Mouse (Mus musculus) frontal cortex, postnatal 36 days (tissue): ENCODE results near the gene Prg3.
A peak's percentile ranks its signal among the peaks of the same experiment; 100 is the strongest.

ENCODE experiments used
- DNase-seq, 2 experiments: peaks; one replicate each; pipeline ENCODE4 v3.0.0; 2022; ENCODE audit warnings: low spot score in 2 of 2

Prg3 gene

DNA sequence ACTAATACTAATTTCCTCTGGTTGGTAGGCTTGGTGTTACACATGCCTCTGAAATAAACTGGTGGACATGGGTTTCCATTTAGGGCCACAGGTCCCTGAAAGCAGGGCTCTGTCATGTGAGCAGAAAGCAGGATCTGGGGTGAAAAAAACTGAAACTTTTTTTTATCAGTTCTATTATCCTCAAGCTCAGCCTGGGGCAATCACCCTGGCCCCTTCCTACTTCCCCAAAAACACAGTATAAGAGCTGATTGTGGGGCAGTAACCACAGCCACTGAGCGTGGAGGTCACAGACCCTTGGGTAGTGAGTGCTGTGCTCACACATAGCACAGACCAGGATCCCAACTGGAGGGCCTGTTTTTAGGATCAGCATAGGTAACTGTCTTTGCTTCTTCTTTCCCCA is at the start of gene Prg3:
Gene Prg3 (plus strand): TSS at position 286 of the 400 bp plus-strand sequence.
- DNase-seq, result no peak

DNA sequence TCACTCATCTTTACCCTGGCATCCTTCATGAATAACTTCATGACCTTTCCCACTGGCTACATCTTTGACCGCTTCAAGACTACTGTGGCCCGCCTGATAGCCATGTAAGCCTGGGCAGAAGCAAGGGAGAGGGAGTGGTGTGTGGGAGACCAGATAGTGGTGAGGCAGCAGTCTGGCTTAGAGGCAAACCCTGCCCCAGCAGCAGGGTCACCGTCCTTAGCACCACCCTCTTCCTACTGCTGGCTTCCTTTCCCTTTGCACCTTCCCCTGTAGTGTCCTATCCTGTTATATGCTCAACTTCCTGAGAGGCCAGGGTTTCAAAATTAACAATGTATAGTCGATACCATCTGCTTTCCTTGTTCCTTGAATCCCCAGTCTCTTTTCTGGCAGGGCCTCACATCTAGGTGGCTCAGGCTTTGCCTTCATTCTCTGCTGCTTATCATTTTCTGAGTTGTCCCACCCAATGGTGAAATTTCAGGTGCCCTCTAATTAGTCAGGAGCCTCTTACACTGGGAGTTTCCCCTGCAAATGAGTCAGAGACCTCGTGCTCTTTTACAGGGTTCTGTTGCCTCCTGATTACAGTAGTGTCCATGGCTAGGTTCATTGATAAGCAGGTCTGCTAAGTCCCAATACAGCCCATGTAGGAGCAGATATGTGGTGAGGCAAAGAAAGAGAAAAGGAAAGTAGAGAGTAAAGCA is 49.6 kb upstream of the Prg3 start:
- DNase-seq, result no peak

DNA sequence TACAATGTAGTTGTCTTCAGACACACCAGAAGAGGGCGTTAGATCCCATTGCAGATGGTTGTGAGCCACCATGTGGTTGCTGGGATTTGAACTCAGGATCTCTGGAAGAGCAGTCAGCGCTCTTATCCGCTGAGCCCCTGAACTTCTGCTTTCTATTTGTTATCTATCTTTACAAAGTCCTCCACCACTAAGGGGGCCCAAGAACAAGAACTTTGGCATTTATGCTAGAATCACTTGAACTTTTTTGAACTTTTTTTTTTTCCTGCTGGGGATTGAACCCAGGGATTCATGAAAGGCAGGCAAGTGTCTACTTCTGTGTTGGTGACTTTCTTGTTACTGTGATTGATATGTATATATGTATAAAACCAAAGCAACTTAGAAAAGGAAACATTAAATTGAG is 48.7 kb upstream of the Prg3 start:
- no peak for DNase-seq

DNA sequence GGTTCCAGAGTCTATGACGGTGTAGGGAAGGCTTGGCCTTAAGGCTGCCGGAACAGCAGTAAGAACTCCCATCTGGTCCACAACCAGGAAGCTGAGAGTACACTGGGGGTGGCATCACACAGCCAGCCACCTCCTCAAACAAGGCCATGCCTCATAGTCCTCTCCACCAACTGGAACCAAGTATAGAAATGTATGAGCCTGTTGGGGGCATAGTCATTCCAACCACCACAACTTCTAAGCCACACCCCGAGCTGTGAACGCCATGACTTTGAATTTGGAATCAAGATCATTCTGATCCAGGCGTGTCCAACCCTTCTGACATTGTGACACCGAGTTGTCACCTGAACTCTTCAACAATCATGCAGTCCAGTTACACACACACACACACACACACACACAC is 48.3 kb upstream of the Prg3 start:
- no peak for DNase-seq

DNA sequence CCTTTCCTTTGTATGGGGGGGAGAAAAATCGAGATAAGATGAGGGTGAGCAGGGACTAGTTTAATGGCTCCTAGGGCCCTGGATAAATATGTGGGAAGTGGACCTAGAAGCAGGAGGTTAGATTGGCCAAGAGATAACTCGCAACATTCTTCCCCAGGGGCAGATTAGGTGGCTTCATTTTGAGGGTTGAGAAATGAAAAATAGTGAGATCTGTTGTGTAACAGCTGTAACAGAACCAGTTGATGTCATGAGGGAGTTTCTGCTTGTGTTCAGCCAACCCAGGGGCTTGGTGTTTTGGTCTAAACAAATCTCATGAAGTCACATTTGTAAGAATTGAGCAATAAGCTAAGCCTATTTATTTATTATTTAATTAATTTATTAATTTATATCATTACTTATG is 46.7 kb upstream of the Prg3 start:
- no peak for DNase-seq

DNA sequence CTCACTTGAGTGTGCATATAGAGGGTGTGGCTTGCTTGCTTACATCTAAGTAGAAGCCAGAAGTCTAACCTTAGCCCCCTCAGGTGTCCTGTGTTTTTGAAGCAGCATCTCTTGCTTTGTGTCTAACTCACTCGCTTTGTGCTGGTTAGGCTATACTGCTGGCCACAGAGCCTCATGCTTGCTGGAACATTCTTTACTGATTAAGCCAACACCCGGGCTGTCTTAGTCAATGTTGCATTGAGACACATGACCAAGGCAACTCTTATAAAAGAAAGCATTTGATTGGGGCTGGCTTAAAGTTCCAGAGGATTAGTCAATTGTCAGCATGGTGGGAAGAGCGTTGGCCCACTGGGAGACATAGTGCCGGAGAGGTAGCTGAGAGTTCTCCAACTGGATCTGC is 46.2 kb upstream of the Prg3 start:
- no peak for DNase-seq

DNA sequence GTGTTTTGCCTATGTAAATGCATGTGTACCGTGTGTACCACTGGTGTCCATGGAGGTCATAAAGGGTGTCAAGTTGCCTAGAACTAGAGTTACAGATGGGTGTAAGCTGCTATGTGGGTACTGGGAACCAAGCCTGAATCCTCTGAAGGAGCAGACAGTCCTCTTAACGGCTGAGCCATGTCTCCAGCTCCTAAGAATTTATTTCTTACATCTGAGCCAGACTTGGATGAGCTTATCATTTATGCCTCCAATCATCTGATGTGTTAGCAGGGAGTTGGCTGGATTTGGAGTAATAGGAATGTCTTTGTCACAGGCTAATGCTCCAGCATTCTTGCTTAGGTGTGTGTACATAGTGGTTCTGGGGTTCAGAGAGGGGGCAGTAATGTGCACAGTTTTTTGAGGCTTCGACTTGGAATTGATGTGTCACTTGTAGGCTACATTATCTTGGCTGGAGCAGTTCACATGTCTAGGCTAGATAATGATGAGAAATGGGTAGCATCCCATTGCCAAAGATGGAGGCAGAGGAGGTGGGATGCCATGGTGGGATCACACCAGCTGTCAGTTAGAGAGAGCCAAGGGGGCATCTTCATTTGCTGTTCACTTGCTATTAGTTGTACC is 40.8 kb upstream of the Prg3 start:
- no peak for DNase-seq

DNA sequence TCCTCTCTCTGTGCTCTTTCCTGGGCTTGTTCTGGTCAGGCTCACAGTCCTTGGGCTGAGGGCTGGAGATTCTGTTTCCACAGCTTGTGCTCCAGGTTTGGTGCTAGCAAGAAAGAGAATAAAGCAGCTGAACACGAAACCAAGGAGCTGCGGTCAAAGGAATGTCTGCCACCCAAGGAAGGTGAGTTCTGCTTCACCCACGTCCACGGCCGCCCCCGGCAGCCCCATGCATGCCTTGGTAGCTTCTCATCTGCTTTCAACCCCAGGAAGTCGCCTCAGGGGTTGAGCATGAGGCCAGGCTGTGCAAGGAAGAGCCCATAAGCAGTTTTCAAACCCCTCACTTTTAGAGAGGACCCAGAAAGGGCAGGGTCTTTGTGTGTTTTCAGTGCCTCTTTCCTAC is 39.8 kb upstream of the Prg3 start:
- DNase-seq, result no peak

DNA sequence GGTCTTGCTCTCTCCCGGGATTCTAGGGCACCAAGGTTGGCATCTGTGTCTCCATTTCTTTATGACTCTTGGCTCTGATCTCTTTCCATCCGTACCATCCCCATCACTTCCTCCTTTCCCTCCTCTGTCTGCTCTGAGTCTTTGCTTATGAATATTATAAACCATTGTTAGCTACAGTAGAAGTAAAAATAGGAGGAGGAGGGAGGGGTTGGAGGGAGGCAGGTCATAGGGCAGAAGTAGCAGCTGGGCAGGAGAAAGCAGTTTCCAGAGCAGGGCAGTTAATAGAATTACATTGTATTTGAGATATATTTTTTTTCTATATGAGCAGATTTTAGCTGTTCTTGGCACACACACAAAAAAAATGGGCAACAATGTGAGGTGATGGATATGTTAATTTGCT is 39.3 kb upstream of the Prg3 start:
- no peak for DNase-seq

DNA sequence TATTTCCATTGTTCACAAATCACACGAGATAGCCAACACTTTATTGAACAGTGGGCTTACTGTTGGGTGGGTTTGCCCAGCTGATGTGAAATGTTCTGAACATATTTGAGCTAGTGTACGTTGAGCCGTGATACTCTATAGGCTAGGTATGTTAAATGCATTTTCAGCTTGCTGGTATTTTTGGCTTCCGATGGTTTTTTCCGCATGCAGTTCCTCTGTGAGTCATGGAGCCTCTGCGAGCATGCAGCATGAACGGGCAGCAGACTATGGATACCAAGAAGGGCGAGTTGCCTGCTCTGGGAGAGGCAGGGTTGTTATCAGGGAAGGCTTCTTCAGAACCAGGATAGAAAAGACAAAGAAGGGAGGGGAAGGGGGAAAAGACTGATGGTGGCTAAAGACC is 37.0 kb upstream of the Prg3 start:
- DNase-seq, result no peak

DNA sequence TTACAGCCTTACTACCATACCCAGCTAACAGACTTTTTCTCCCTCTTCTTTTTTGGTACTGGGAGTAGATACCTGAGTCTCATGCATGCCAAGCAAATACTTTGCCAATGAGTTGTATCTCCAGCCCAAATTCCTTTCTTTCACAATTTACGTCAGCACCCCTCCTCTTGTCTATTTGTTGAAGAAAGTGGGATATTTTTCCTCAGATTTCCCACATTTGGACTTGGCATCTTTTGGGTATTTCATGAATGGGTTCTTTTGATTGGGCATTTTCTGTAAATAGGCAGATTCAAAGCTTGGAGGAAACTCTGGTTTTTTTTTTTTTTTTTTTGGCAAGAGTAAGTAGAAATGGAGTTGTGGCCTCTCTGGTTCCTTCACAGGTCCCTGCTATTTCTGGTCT is 35.8 kb upstream of the Prg3 start:
- no peak for DNase-seq

DNA sequence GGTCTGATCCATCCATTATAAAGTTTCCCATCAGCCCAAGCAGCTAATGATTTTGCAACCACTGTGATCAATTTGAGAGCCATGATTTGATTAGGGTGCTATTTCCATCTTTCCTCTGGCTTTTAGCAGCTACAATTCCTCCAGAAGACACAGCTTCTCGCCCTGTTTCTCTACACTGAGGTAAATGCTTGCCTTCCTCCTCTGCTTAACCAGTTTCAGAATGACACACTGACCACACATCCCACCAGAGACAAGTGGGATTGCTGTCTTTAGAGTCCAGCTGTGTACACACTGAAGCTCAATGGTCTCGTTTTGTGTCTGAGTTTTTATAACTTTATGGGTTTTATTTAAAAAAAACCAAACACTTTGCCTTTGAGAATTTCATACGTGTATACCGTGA is 35.3 kb upstream of the Prg3 start:
- no peak for DNase-seq

DNA sequence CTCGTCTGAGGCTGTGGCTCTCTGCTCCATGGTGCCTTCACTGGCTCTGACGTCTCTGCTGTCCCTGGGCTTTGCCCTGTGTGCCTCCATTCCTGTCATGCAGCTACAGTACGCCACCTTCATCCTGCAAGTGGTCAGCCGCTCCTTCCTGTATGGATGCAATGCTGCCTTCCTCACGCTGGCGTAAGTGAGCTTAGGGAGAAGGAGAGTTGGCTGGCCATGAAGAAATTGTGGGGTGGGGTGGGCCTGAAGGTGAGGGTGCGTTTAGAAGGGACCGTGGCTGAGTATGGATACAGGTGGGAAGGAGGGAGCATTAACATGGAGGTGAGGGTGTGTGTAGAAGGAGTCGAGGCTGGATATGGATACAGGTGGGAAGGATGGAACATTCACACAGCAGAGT is 32.6 kb upstream of the Prg3 start:
- DNase-seq, result no peak

DNA sequence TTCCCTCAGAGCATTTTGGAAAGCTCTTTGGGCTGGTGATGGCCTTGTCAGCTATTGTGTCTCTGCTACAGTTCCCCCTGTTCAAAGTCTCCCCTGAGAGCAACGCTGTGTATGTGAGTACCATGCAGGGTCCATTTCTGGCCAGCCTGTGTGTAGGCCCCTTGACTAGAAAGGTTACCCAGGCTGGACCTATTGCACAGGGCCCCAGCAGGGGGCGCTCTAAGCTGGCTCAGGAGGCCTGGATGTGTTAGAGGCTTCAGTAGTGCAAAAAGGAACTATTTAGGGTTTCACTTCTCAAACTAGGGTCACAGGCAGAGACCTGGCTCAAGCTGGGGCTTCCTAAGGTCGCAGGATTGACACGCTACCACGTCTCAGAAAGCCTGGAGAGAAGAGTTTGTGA is 31.7 kb upstream of the Prg3 start:
- DNase-seq, result peak; percentile 38 to 41

DNA sequence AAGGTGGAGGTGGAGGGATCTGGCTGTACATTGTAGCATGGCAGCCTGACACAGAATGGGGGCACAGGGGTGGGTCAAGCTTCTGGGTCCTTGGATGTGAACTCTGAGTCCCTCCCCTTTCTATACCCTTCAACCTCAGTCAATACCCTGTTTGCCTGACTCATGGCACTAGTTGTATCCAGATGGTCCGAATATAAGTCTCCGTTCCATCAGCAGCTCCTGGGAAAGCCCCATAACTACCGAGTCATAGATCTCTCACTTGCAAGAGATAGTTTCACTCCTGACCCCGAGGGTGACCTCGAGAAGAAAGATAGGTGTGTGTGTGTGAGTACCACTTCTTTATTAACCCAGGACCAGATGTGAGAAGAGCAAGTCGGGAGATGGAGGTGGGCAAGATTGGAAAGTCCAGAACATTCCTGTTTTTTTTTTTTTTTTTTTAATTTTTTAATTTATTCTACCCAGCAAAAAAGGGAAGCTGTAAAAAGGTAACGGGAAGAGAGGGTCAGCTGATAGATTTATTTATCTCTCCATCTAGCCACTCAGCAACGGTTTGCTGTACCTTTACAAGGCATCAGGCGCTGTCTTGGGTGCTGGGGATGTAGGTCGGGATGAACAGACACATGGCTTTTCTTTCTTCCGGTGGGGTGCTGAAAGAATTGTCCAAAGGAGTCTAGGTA is 29.3 kb upstream of the Prg3 start:
- no peak for DNase-seq

DNA sequence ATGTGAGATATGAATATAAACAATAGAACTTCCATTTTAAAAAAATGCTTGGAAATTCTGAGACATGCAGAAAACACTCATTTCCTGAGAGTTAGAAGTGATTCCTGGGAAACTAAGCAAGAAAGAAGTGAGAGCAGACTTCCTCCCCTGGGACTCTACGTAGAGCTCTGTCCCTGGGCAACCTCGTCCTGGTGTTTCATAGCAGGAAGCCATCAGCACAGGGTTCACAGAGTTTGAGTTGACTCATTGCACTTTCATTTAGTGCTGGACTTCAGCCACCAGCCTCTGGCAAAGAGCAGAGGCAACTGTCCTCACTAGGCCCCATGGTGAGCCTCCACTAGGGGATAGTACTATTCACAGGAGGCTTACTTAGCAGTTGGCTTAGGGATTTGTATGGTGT is 26.7 kb upstream of the Prg3 start:
- DNase-seq, result no peak

DNA sequence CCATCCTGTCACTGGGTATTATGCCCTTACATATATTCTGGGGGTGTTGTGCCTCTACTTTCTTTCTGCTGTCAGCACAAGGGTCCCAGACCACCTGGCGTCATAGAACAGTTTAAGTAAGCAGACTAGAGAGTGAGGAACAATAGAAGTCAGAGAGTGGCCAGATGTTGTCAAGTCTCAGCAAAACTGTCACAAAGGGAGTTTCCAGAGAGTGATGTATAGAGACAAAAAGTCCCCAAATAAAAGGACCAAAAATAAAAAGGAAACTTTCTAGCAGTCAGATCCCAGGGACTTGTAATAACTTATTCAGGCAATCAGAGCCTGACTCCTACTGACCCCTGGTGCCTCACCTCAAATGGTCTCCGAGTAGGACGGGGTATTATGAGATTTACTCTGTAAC is 26.1 kb upstream of the Prg3 start:
- DNase-seq, result no peak

DNA sequence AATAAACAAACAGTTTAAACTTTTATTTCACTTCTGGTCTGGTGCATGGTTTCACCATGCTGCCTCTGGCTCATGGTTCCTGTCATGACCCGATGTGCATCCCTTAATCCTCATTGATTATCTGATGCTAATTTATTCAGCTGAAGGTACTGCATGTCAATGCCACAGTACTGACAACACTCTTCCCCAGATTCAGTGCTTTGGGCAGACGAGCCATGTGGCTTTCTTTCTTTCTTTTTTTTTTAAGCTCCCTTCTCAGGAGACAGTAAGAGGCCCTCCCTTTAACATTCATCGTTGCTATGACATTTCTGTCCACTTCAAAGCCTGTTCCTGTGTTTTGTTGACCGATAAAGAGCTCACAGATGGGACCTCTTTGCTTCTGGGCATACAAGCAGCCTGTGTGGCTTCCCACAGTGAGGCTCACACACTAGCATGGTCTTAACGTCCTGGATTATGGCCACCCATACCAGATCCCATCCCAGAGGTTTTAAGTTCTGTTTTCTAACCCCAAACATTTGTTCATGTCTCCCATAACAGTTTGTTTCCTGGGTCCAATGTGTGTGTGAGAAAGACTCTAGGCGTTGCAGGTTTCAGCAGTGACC is 25.0 kb upstream of the Prg3 start:
- no peak for DNase-seq

DNA sequence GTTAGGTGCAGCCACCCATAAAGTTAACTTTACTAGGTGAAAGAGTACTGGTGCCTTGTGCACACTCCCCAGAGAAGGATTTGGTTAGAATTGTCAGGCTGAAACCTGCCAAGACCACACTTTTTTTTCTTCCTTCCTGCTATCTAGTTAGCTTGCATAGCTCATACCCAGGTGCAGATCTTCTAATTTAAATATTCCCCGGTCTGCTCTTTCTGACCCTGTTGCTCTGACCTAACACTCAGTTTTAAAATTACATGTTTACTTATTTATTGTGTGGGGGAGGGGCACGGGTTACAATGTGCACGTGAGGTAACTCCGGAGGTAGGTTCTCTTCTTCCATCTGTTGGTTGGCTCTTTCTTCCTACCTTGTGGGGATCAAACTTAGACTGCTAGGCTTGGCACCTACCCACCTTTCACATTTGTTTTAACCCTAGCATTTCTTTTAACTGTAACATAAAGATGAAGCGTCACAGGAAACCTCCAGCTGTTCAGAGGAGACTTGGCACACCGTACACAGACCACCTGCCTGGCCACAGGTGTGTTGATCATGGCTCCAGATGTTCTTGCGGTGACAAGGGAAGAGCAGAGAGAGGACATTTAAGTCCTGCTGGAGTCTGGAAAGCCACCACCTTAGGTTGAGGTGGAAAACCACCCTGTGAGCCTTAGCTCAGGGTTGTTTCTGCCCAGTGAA is 23.8 kb upstream of the Prg3 start:
- DNase-seq, result no peak

DNA sequence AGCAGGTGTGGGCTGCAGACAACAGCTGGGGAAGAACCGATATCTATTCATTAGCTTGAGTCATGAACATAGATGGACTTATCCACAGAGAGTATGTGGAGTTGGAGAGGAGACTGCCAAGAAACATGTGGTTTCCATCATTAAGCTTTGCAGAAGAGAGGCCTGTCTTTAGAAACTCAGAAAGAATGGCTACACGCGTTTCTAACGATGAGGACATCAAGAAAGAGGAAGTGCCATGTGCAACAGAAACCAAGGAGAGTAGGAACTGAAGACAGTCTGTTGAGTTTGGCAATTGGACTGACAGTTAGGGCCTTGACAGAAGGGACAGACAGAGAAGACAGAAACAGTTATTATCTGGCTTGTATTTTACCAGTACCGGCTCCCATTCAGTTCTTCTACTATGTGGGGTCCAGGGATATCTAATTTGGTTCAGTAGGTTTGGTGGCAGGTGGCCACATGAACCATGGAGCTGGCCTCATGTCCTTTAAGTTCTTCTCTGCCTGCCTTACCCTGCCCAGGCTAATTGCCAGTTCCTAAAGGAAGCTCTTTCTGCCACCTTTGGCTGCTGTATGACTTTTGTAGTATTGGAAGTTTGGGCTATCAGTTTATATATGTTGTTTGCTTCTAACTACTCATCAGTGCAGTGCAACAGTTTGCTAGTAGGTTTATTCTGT is 20.6 kb upstream of the Prg3 start:
- DNase-seq, result no peak

DNA sequence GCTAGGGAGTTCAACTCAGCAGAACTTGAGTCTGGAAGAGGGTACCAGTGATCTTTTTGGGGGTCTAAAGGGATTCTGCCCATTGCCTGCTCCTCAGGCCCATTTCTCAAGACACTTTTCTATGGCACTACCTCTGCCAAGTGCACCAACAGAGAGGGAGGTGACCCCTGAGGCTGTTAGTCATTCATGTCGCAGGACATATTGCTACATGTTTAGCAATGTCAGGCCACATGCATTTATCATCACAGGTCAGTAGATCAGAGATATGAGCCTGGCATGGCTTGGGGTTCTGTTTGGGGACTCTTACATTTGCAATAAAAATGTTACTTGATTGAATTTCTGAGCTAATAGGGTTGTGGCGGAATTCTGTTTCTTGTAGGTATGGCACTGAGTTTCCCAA is 12.4 kb upstream of the Prg3 start:
- DNase-seq, result no peak

DNA sequence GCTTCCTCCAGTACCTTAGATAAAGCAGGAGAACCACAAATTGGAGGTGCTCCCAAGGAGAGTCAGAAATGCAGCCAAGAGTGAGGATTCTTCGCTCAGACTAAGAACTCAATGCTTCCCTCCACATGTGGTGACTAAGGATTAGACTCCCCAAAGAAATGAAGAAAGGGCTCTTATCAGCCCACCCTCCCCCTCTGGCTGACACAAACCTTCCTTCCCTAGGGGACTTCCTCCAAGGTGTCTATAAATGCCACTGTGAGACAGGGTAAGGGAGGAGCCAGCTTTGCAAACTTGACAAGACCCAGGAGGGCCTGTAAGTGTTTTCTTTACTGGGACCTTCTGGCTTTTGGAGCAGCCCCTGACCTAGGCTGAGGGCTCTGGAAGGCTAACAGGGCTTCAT is 7.8 kb upstream of the Prg3 start, which contains the start of gene Prg2:
Gene Prg2 (plus strand): TSS at position 274 of the 400 bp plus-strand sequence.
- DNase-seq, result no peak
